Mouse (Mus musculus): Measurements from ENCODE around the gene Tet2. TPM values are rescaled to one million over a fixed set of nuclear protein-coding genes. Genes with fewer than 3 reads are reported as not detected.

The Tet2 gene
- polyA plus RNA-seq, 1 experiment from 2014 or later, result 20.0 TPM

DNA sequence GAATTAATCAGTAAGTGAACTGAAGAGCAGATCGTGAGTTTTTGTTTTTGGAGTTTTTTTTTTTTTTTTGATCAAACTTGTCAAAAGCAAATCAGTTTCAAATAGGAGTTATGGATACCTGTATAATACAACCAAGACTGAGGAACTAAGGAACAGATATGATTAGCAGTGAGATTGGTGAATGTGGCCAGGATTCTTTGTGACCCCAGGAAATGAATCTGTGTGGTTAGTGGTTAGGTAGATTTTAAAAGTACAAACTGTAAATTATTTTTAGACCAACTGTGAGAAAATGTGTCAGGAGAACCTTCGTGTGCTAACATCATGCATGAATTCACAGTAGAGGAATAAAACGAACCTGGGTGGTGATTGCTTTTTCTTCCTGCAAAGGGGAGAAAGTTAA, 66.0 kb downstream of the Tet2 start:
- Histone ChIP-seq H3K4me1 (ENCODE audit: control insufficient read depth in 2 of 2, insufficient read depth in 2 of 2, low read length in 2 of 2) (no peaks in the 10 kb centered on the region), H3K27ac (replicated peaks in 1 of 2; ENCODE audit: control insufficient read depth in 1 of 2, insufficient read depth in 1 of 2, low read depth in 2 of 2, low read length in 2 of 2) (no peak overlapping the region), H3K27me3 (ENCODE audit: control insufficient read depth, insufficient read depth, low read length) (no peaks in the 10 kb centered on the region), H3K4me3 (ENCODE audit: control insufficient read depth in 1 of 2, insufficient read depth in 1 of 2, low read depth in 1 of 2, low read length in 2 of 2) (no peak overlapping the region), H3K4me2 (ENCODE audit: low read length) (no peak overlapping the region), H3K36me3 (ENCODE audit: control insufficient read depth, insufficient read depth, low read length) (peaks cover 57% of the 10 kb centered on the region), H3K9ac (ENCODE audit: low read length) (no peak overlapping the region), H3K9me3 (ENCODE audit: control insufficient read depth, low read length) (no peaks in the 10 kb centered on the region)
- no peak for ATAC-seq (ENCODE audit: insufficient number of reproducible peaks, insufficient read depth, low FRiP score, low read depth)
- WGBS, result 79% methylated on average over 3 of the region's 3 CpGs

DNA sequence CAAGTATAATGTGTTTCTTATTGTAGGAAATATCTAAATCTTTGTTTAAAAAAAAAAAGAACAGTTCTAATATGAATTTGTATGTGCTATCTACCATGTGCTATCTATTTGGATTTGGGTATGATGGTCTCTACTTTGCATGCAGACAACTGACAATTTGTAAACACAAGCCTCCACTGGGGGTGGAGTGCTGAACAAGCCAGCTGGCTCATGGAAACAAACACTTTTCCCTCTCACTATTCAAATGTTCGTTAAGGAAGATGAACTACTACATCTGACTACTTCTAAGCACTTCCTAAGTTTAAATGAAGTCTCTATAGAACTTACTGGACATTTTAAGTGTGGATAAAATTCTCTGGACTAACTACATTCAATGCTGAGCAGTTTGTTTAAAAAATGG, 71.2 kb downstream of the Tet2 start:
- Histone ChIP-seq H3K4me3 (ENCODE audit: control insufficient read depth in 1 of 2, insufficient read depth in 1 of 2, low read depth in 1 of 2, low read length in 2 of 2) (no peak overlapping the region), H3K9me3 (ENCODE audit: control insufficient read depth, low read length) (no peaks in the 10 kb centered on the region), H3K27ac (replicated peaks in 1 of 2; ENCODE audit: control insufficient read depth in 1 of 2, insufficient read depth in 1 of 2, low read depth in 2 of 2, low read length in 2 of 2) (no peak overlapping the region), H3K9ac (ENCODE audit: low read length) (no peak overlapping the region), H3K36me3 (ENCODE audit: control insufficient read depth, insufficient read depth, low read length) (peaks cover 72% of the 10 kb centered on the region), H3K4me1 (ENCODE audit: control insufficient read depth in 2 of 2, insufficient read depth in 2 of 2, low read length in 2 of 2) (no peaks in the 10 kb centered on the region), H3K4me2 (ENCODE audit: low read length) (no peak overlapping the region), H3K27me3 (ENCODE audit: control insufficient read depth, insufficient read depth, low read length) (no peaks in the 10 kb centered on the region)
- WGBS, result 87% methylated on average over 1 of the region's 1 CpGs
- ATAC-seq (ENCODE audit: insufficient number of reproducible peaks, insufficient read depth, low FRiP score, low read depth), result no peak

GRCm38 (mm10) chr3:133471101-133471500, 73.8 kb downstream of the Tet2 start:
- Histone ChIP-seq H3K4me1 (ENCODE audit: control insufficient read depth in 2 of 2, insufficient read depth in 2 of 2, low read length in 2 of 2) (no peaks in the 10 kb centered on the region), H3K36me3 (ENCODE audit: control insufficient read depth, insufficient read depth, low read length) (peaks cover 90% of the 10 kb centered on the region), H3K9me3 (ENCODE audit: control insufficient read depth, low read length) (no peaks in the 10 kb centered on the region), H3K4me2 (ENCODE audit: low read length) (no peak overlapping the region), H3K27ac (replicated peaks in 1 of 2; ENCODE audit: control insufficient read depth in 1 of 2, insufficient read depth in 1 of 2, low read depth in 2 of 2, low read length in 2 of 2) (no peak overlapping the region), H3K9ac (ENCODE audit: low read length) (no peak overlapping the region), H3K4me3 (ENCODE audit: control insufficient read depth in 1 of 2, insufficient read depth in 1 of 2, low read depth in 1 of 2, low read length in 2 of 2) (no peak overlapping the region), H3K27me3 (ENCODE audit: control insufficient read depth, insufficient read depth, low read length) (no peaks in the 10 kb centered on the region)
- ATAC-seq (ENCODE audit: insufficient number of reproducible peaks, insufficient read depth, low FRiP score, low read depth), result no peak
- 88% methylated on average over 4 of the region's 4 CpGs for WGBS

DNA sequence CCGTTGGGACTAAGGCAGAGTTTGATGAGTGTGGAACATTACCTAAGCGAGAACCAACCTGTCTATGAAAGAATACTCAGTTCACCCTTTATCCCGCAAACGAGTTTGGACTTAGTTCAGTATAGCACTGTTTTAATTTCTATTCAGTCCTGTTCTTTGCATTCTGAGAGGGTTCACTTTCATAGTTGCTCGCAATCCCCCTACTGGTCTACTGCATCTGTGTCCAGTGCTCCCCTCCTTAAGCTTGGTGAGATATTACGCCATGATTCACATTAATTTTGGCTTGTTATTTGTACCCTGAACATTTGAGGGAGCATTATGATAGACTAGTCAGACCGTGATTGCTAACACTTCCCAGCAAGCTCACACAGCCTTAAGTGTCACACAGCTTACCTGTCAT, 76.1 kb downstream of the Tet2 start:
- Histone ChIP-seq H3K36me3 (ENCODE audit: control insufficient read depth, insufficient read depth, low read length) (peaks cover 88% of the 10 kb centered on the region), H3K4me3 (ENCODE audit: control insufficient read depth in 1 of 2, insufficient read depth in 1 of 2, low read depth in 1 of 2, low read length in 2 of 2) (no peak overlapping the region), H3K4me1 (ENCODE audit: control insufficient read depth in 2 of 2, insufficient read depth in 2 of 2, low read length in 2 of 2) (no peaks in the 10 kb centered on the region), H3K9me3 (ENCODE audit: control insufficient read depth, low read length) (no peaks in the 10 kb centered on the region), H3K4me2 (ENCODE audit: low read length) (no peak overlapping the region), H3K9ac (ENCODE audit: low read length) (no peak overlapping the region), H3K27ac (replicated peaks in 1 of 2; ENCODE audit: control insufficient read depth in 1 of 2, insufficient read depth in 1 of 2, low read depth in 2 of 2, low read length in 2 of 2) (no peak overlapping the region), H3K27me3 (ENCODE audit: control insufficient read depth, insufficient read depth, low read length) (no peaks in the 10 kb centered on the region)
- 94% methylated on average over 7 of the region's 7 CpGs for WGBS
- no peak for ATAC-seq (ENCODE audit: insufficient number of reproducible peaks, insufficient read depth, low FRiP score, low read depth)

- peaks cover 47% of the 10 kb centered on the region for H3K36me3 ChIP-seq (ENCODE audit: control insufficient read depth, insufficient read depth, low read length)
- WGBS, result 90% methylated on average over 3 of the region's 3 CpGs
- no peak overlapping the region for H3K9ac ChIP-seq (ENCODE audit: low read length)
- no peaks in the 10 kb centered on the region for H3K27me3 ChIP-seq (ENCODE audit: control insufficient read depth, insufficient read depth, low read length)
- no peak overlapping the region for H3K27ac ChIP-seq (replicated peaks in 1 of 2; ENCODE audit: control insufficient read depth in 1 of 2, insufficient read depth in 1 of 2, low read depth in 2 of 2, low read length in 2 of 2)
- H3K4me3 ChIP-seq (ENCODE audit: control insufficient read depth in 1 of 2, insufficient read depth in 1 of 2, low read depth in 1 of 2, low read length in 2 of 2), result no peak overlapping the region
- no peak overlapping the region for H3K4me2 ChIP-seq (ENCODE audit: low read length)
- no peaks in the 10 kb centered on the region for H3K4me1 ChIP-seq (ENCODE audit: control insufficient read depth in 2 of 2, insufficient read depth in 2 of 2, low read length in 2 of 2)
- no peaks in the 10 kb centered on the region for H3K9me3 ChIP-seq (ENCODE audit: control insufficient read depth, low read length)
- ATAC-seq (ENCODE audit: insufficient number of reproducible peaks, insufficient read depth, low FRiP score, low read depth), result no peak
Measured at GRCm38 (mm10) chr3:133463233-133463632, 81.7 kb downstream of the Tet2 start.

DNA sequence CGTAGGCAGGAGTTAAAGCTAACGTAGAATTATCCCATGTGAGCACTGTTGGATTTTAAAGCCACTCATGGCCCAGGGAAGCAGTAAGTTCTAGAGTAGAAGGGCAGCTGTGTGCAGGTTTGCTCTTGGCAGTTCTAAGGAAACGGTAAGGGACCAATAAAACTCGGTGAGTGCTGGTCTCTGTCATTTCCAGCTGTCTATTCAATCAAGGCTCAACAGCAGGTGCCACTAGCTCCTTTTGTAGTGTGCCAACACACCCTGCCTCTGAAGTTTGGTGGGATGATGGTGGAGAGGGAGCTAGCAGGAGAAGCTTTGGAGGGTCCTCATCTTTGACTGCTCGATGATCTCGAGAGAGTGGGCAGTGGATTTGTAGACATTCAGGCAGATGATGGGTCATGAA, 82.5 kb downstream of the Tet2 start:
- H3K27me3 ChIP-seq (ENCODE audit: control insufficient read depth, insufficient read depth, low read length), result no peaks in the 10 kb centered on the region
- no peak overlapping the region for H3K4me3 ChIP-seq (ENCODE audit: control insufficient read depth in 1 of 2, insufficient read depth in 1 of 2, low read depth in 1 of 2, low read length in 2 of 2)
- no peak overlapping the region for H3K4me2 ChIP-seq (ENCODE audit: low read length)
- H3K9ac ChIP-seq (ENCODE audit: low read length), result no peak overlapping the region
- H3K36me3 ChIP-seq (ENCODE audit: control insufficient read depth, insufficient read depth, low read length), result peaks cover 40% of the 10 kb centered on the region
- no peaks in the 10 kb centered on the region for H3K9me3 ChIP-seq (ENCODE audit: control insufficient read depth, low read length)
- no peak overlapping the region for H3K27ac ChIP-seq (replicated peaks in 1 of 2; ENCODE audit: control insufficient read depth in 1 of 2, insufficient read depth in 1 of 2, low read depth in 2 of 2, low read length in 2 of 2)
- H3K4me1 ChIP-seq (ENCODE audit: control insufficient read depth in 2 of 2, insufficient read depth in 2 of 2, low read length in 2 of 2), result no peaks in the 10 kb centered on the region
- 85% methylated on average over 6 of the region's 6 CpGs for WGBS
- ATAC-seq (ENCODE audit: insufficient number of reproducible peaks, insufficient read depth, low FRiP score, low read depth), result no peak

- ATAC-seq (ENCODE audit: insufficient number of reproducible peaks, insufficient read depth, low FRiP score, low read depth), result no peak
- H3K4me3 ChIP-seq (ENCODE audit: control insufficient read depth in 1 of 2, insufficient read depth in 1 of 2, low read depth in 1 of 2, low read length in 2 of 2), result no peak overlapping the region
- 59% methylated on average over 3 of the region's 3 CpGs for WGBS
- H3K4me2 ChIP-seq (ENCODE audit: low read length), result no peak overlapping the region
- no peaks in the 10 kb centered on the region for H3K9me3 ChIP-seq (ENCODE audit: control insufficient read depth, low read length)
- no peaks in the 10 kb centered on the region for H3K27me3 ChIP-seq (ENCODE audit: control insufficient read depth, insufficient read depth, low read length)
- no peak overlapping the region for H3K9ac ChIP-seq (ENCODE audit: low read length)
- no peak overlapping the region for H3K27ac ChIP-seq (replicated peaks in 1 of 2; ENCODE audit: control insufficient read depth in 1 of 2, insufficient read depth in 1 of 2, low read depth in 2 of 2, low read length in 2 of 2)
- H3K36me3 ChIP-seq (ENCODE audit: control insufficient read depth, insufficient read depth, low read length), result peaks cover 35% of the 10 kb centered on the region
- no peaks in the 10 kb centered on the region for H3K4me1 ChIP-seq (ENCODE audit: control insufficient read depth in 2 of 2, insufficient read depth in 2 of 2, low read length in 2 of 2)
Measured at GRCm38 (mm10) chr3:133462059-133462458, 82.9 kb downstream of the Tet2 start.

GRCm38 (mm10) chr3:133459174-133459573, 85.8 kb downstream of the Tet2 start:
- H3K9me3 ChIP-seq (ENCODE audit: control insufficient read depth, low read length), result no peaks in the 10 kb centered on the region
- no peaks in the 10 kb centered on the region for H3K4me1 ChIP-seq (ENCODE audit: control insufficient read depth in 2 of 2, insufficient read depth in 2 of 2, low read length in 2 of 2)
- 84% methylated on average over 1 of the region's 1 CpGs for WGBS

More at GRCm38 (mm10) chr3:133459174-133459573, 85.8 kb downstream of the Tet2 start:
- no peak overlapping the region for H3K27ac ChIP-seq (replicated peaks in 1 of 2; ENCODE audit: control insufficient read depth in 1 of 2, insufficient read depth in 1 of 2, low read depth in 2 of 2, low read length in 2 of 2)
- no peak overlapping the region for H3K4me2 ChIP-seq (ENCODE audit: low read length)
- no peaks in the 10 kb centered on the region for H3K27me3 ChIP-seq (ENCODE audit: control insufficient read depth, insufficient read depth, low read length)
- no peak for ATAC-seq (ENCODE audit: insufficient number of reproducible peaks, insufficient read depth, low FRiP score, low read depth)
- H3K36me3 ChIP-seq (ENCODE audit: control insufficient read depth, insufficient read depth, low read length), result peaks cover 11% of the 10 kb centered on the region; the same call in 1 of the 2 replicates
- H3K4me3 ChIP-seq (ENCODE audit: control insufficient read depth in 1 of 2, insufficient read depth in 1 of 2, low read depth in 1 of 2, low read length in 2 of 2), result no peak overlapping the region
- H3K9ac ChIP-seq (ENCODE audit: low read length), result no peak overlapping the region

Data from heart, embryonic 14.5 days (tissue).